Mouse (Mus musculus) erythroblast, embryonic 14.5 days (primary cell): Measurements from ENCODE around the gene Slc29a1.

Experiments used
- GATA1 ChIP-seq: IDR thresholded peaks from 2 replicates; pipeline ENCODE4 v1.6.1; 2012; ENCODE audit warnings: low read length, inconsistent platforms, mixed read lengths
- TAL1 ChIP-seq: IDR thresholded peaks from 3 replicates; pipeline ENCODE4 v1.6.1; 2012; ENCODE audit warnings: low read length, inconsistent platforms, mixed read lengths

DNA sequence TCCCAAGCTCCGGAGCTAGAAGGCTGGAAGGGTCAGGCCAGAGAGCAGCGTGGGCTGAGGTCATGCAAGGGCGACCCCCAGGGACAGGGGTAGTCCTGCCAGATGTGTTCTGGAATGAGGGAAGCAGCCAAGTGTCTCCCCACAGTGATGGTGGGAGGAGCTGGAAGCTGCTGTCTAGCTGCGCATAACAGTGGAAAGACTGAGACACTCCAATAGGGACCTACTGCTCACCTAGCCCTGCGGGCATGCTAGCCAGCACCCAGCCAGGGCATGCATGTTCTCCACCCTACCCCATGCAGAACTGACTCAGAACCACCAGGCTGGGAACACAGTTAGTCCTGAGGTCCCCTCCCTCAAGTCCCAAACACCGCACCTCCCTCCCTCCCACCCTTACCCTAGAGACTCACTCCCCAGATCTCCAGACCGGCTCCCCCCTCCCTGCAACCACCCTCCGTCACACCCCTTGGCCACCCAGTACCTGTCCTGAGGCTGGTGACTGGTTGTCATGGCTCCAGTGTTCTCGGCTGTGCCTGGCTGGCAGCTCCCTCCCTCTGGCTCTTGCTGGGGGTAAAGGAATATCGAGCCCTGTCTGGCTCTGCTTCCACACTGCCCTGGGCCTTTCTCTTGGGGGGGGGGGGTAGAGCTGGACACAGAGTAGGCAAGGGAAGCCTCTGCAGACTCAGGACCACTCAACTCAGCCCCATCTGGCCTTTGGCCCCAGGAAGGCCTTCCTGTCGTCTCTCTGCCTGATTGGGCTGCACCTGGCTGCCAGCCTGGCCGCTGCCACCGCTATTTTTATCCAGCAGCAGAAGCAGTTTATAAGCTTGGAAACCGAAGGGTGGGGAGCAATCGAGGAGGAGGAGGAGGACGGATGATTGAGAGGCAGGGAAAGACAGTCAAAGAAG lies 7.5 kb downstream of the Slc29a1 start:
- no peak for TF ChIP-seq GATA1
- TF ChIP-seq TAL1 = no peak
